Mouse (Mus musculus): ENCODE results near the gene Rbm14. TPM values are rescaled to one million over a fixed set of nuclear protein-coding genes. Genes with fewer than 3 reads are reported as not detected.
A peak's percentile ranks its signal among the peaks of the same experiment; 100 is the strongest.

The Rbm14 gene
- polyA plus RNA-seq, 1 experiment: 27.4 TPM

GRCm38 (mm10) chr19:4756921-4757320 lies 54.5 kb downstream of the Rbm14 start:
- no peaks in the 10 kb centered on the region for H3K27me3 ChIP-seq (ENCODE audit: control insufficient read depth, insufficient read depth, low read length)
- H3K4me1 ChIP-seq (ENCODE audit: control insufficient read depth, insufficient read depth, low read length): peaks cover 3% of the 10 kb centered on the region; the same call in 1 of the 2 replicates
- peak in 1 of 2 experiments; percentile 36 for DNase-seq
- H3K27ac ChIP-seq (ENCODE audit: insufficient read depth, low read length): peak overlapping the region; percentile 10; the same call in 1 of the 2 replicates
- peak overlapping the region; percentile 80 for H3K4me3 ChIP-seq (replicated peaks; ENCODE audit: insufficient read depth, low read depth, low read length)
- 2% methylated on average over 9 of the region's 9 CpGs for WGBS
- TF ChIP-seq POLR2A (IDR thresholded peaks at IDR 0.05; ENCODE audit: borderline replicate concordance, insufficient read depth, low read length): no peak

- TF ChIP-seq POLR2A (IDR thresholded peaks at IDR 0.05; ENCODE audit: borderline replicate concordance, insufficient read depth, low read length) (peak; percentile 73), CTCF (IDR thresholded peaks at IDR 0.05; ENCODE audit: borderline replicate concordance, insufficient read depth, low read depth, low read length) (no peak)
- Histone ChIP-seq H3K4me3 (replicated peaks; ENCODE audit: insufficient read depth, low read depth, low read length) (peak within 1 kb of the TSS; percentile 80), H3K27ac (ENCODE audit: insufficient read depth, low read length) (peak within 1 kb of the TSS; percentile 80), H3K4me1 (ENCODE audit: control insufficient read depth, insufficient read depth, low read length) (peaks cover 3% of the 10 kb centered on the region; the same call in 1 of the 2 replicates), H3K27me3 (ENCODE audit: control insufficient read depth, insufficient read depth, low read length) (no peaks in the 10 kb centered on the region)
- DNase-seq: peak; percentile 96 to 98
- WGBS: 1% methylated on average over 65 of the region's 65 CpGs
Measured at GRCm38 (mm10) chr19:4756193-4756911, 55.1 kb downstream of the Rbm14 start, which contains the start of gene Rbm4b. TSS of gene Rbm4b (plus strand) at chr19:4756497.

GRCm38 (mm10) chr19:4755565-4756192 lies 55.8 kb downstream of the Rbm14 start:
- TF ChIP-seq POLR2A (IDR thresholded peaks at IDR 0.05; ENCODE audit: borderline replicate concordance, insufficient read depth, low read length): peak; percentile 51; the same call in 1 of the 2 replicates
- TF ChIP-seq CTCF (IDR thresholded peaks at IDR 0.05; ENCODE audit: borderline replicate concordance, insufficient read depth, low read depth, low read length): peak; percentile 99
- DNase-seq: peak; percentile 93
- under 1% methylated on average over 10 of the region's 10 CpGs for WGBS

More at GRCm38 (mm10) chr19:4755565-4756192, 55.8 kb downstream of the Rbm14 start:
- H3K4me3 ChIP-seq (replicated peaks; ENCODE audit: insufficient read depth, low read depth, low read length): peak overlapping the region; percentile 80
- no peaks in the 10 kb centered on the region for H3K27me3 ChIP-seq (ENCODE audit: control insufficient read depth, insufficient read depth, low read length)
- peak overlapping the region; percentile 80 for H3K27ac ChIP-seq (ENCODE audit: insufficient read depth, low read length)
- peaks cover 3% of the 10 kb centered on the region; the same call in 1 of the 2 replicates for H3K4me1 ChIP-seq (ENCODE audit: control insufficient read depth, insufficient read depth, low read length)

Other genes starting within 250 kb of the Rbm14 start
- gene Lrfn4, start 196.0 kb downstream of the Rbm14 start, polyA plus RNA-seq (2012; rRNA removed): 25.7 and 29.5 TPM in 2 replicates
- gene Rce1, start 186.0 kb downstream of the Rbm14 start, polyA plus RNA-seq (2012; rRNA removed): 58.7 and 60.9 TPM in 2 replicates
- gene Gm960, start 113.0 kb downstream of the Rbm14 start, polyA plus RNA-seq (2012; rRNA removed): 4.6 and 5.4 TPM in 2 replicates
- gene Sptbn2, start 100.5 kb downstream of the Rbm14 start, polyA plus RNA-seq (2012; rRNA removed): 132 and 147 TPM in 2 replicates
- gene Rbm4b, start 55.1 kb downstream of the Rbm14 start, polyA plus RNA-seq (2012; rRNA removed): 29.8 and 30.5 TPM in 2 replicates
- gene Rbm4, start 17.7 kb downstream of the Rbm14 start, polyA plus RNA-seq (2012; rRNA removed): 77.5 and 86.1 TPM in 2 replicates
- 14.4 and 17.9 TPM in 2 replicates for gene Gm21992, start within 50 bp of the Rbm14 start, polyA plus RNA-seq (2012; rRNA removed)
- gene Ccs, start 27.7 kb upstream of the Rbm14 start, polyA plus RNA-seq (2012; rRNA removed): 49.5 and 52.7 TPM in 2 replicates
- 0.62 and 0.64 TPM in 2 replicates for gene Ccdc87, start 27.7 kb upstream of the Rbm14 start, polyA plus RNA-seq (2012; rRNA removed)
- 211 and 216 TPM in 2 replicates for gene Ctsf, start 43.5 kb upstream of the Rbm14 start, polyA plus RNA-seq (2012; rRNA removed)
- gene Actn3, start 66.3 kb upstream of the Rbm14 start, polyA plus RNA-seq (2012; rRNA removed): 1.7 and 2.0 TPM in 2 replicates
- 36.2 and 37.0 TPM in 2 replicates for gene Zdhhc24, start 67.0 kb upstream of the Rbm14 start, polyA plus RNA-seq (2012; rRNA removed)
- gene Bbs1, start 95.0 kb upstream of the Rbm14 start, polyA plus RNA-seq (2012; rRNA removed): 17.6 and 19.2 TPM in 2 replicates
- gene Dpp3, start 116.7 kb upstream of the Rbm14 start, polyA plus RNA-seq (2012; rRNA removed): 61.0 and 61.2 TPM in 2 replicates
- 22.5 and 22.6 TPM in 2 replicates for gene Peli3, start 131.5 kb upstream of the Rbm14 start, polyA plus RNA-seq (2012; rRNA removed)
- 68.5 and 74.2 TPM in 2 replicates for gene Mrpl11, start 150.5 kb upstream of the Rbm14 start, polyA plus RNA-seq (2012; rRNA removed)
- gene Npas4, start 178.7 kb upstream of the Rbm14 start, polyA plus RNA-seq (2012; rRNA removed): 2.5 and 2.9 TPM in 2 replicates
- 23.8 and 24.0 TPM in 2 replicates for gene Slc29a2, start 212.2 kb upstream of the Rbm14 start, polyA plus RNA-seq (2012; rRNA removed)
- 104 and 108 TPM in 2 replicates for gene B4gat1, start 227.2 kb upstream of the Rbm14 start, polyA plus RNA-seq (2012; rRNA removed)
- gene AC124502.3, start 227.3 kb upstream of the Rbm14 start, polyA plus RNA-seq (2012; rRNA removed): 5.0 and 5.7 TPM in 2 replicates
- gene Brms1, start 229.7 kb upstream of the Rbm14 start, polyA plus RNA-seq (2012; rRNA removed): 17.6 and 20.8 TPM in 2 replicates
- gene Rin1, start 238.8 kb upstream of the Rbm14 start, polyA plus RNA-seq (2012; rRNA removed): 2.8 and 3.7 TPM in 2 replicates

Measured in cerebellum, adult 2 months (tissue).